Mouse (Mus musculus): ENCODE results near the gene Rcc1l. TPM values are rescaled to one million over a fixed set of nuclear protein-coding genes. Genes with fewer than 3 reads are reported as not detected.
A peak's percentile ranks its signal among the peaks of the same experiment; 100 is the strongest.

Rcc1l gene
- polyA plus RNA-seq, 1 experiment from 2014 or later = 3.1 TPM

DNA sequence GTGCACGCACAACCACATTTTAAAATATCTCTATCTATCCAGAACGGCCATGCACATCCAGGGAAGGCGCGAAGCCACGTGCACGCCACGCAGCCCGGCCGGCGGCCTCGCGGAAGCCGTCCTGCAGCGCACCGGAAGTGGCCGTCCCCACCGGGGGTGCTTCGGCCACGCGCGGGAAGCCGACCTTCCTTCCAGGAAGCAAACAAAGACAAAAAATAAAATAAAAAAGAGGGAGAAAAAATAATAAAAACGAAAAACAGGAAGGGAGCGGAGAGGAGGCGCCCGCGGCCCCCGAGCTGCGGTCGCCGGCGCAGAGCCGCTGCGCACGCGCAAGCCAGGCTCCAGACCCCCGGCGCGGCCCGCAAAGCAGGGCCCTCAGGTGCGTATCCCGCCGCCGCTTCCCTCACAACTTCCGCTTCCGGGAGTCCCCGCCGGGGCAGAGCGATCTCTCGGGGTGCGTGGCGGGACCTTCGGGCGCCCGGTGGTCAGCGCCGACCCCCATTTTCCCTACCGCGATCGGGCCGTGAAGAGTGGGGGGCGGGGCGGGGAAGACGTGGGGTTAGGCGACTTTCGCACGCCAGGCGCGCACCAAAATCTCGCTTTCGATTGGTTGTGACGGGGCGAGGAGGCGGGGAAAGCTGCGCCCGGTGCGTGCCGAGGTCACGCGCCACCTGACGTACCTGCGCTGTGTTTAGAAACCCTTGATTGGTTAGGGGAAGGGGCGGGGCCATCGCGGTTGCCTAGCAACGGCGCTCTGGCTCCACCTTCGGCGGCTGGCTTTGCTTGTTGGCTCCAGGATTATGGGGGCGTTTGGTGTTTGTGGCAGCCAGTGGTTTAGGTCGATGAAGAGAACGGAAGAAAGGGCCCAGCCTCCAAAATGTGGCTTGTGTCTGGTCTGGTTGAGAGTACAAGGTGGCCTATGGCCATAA is 7.6 kb upstream of the Rcc1l start, which contains the start of gene Gtf2ird2:
Gene Gtf2ird2, plus strand, starts transcription at position 140 of the 929 bp plus-strand sequence.
- Histone ChIP-seq H3K27ac (peak within 1 kb of the TSS; percentile 37), H3K79me2 (ENCODE audit: inconsistent target) (peaks cover 14% of the 10 kb centered on the region; the same call in 1 of the 2 replicates), H3K4me3 (ENCODE audit: inconsistent target) (peak within 1 kb of the TSS; percentile 24), H3K36me3 (ENCODE audit: inconsistent target) (no peaks in the 10 kb centered on the region)
- under 1% methylated on average over 91 of the region's 92 CpGs for WGBS (ENCODE audit: missing documents)

DNA sequence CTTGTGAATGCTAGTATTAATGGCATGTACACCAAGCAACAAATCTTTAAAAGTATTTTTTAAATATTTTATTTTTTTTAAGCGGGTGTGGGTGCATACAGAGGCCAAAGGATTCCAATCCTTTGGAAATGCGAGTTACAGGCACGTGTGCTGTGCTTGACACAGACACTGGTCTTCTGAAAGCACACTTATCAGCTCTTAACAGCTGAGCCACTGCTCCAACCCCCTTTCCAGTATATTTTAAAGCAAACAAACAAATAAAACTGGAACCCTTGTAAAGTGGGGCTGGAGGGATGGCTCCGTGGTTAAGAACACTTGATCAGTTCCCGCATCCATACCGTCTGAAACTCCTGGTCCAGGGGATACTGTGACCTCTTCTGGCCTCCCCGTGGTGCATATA is 6.6 kb upstream of the Rcc1l start:
- Histone ChIP-seq H3K4me3 (ENCODE audit: inconsistent target) (peak overlapping the region; percentile 24), H3K36me3 (ENCODE audit: inconsistent target) (no peaks in the 10 kb centered on the region), H3K27ac (peak overlapping the region; percentile 37), H3K79me2 (ENCODE audit: inconsistent target) (peaks cover 14% of the 10 kb centered on the region; the same call in 1 of the 2 replicates)
- WGBS (ENCODE audit: missing documents) = 64% methylated on average over 7 of the region's 7 CpGs

- H3K79me2 ChIP-seq (ENCODE audit: inconsistent target) = peaks cover 14% of the 10 kb centered on the region; the same call in 1 of the 2 replicates
- H3K27ac ChIP-seq = no peak overlapping the region
- no peak overlapping the region for H3K4me3 ChIP-seq (ENCODE audit: inconsistent target)
- 75% methylated on average over 4 of the region's 4 CpGs for WGBS (ENCODE audit: missing documents)
- no peaks in the 10 kb centered on the region for H3K36me3 ChIP-seq (ENCODE audit: inconsistent target)
Observed at GRCm38 (mm10) chr5:134182735-134183134, 6.2 kb upstream of the Rcc1l start.

DNA sequence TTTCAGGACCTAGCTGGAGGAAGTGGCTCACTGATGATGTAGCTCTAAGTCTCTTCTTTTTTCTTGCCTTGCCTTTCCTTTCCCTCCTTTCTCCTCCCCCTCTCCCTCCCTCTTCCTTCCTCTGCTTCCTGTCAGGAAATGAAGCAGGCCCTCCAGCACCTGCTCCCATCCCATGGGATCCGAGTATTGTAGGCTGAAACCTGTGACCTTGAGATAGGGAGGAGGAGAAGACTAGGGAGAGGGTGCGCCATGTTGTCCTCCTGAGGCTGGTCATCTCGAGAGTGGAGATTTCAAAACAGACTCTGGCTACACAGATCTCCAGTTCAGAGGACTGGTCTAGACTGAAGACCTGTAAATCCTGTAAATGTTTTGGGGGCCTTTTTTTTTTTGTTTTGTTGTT is 5.6 kb upstream of the Rcc1l start:
- H3K27ac ChIP-seq = no peak overlapping the region
- no peak overlapping the region for H3K4me3 ChIP-seq (ENCODE audit: inconsistent target)
- 65% methylated on average over 3 of the region's 3 CpGs for WGBS (ENCODE audit: missing documents)
- H3K79me2 ChIP-seq (ENCODE audit: inconsistent target) = peaks cover 14% of the 10 kb centered on the region; the same call in 1 of the 2 replicates
- no peaks in the 10 kb centered on the region for H3K36me3 ChIP-seq (ENCODE audit: inconsistent target)

DNA sequence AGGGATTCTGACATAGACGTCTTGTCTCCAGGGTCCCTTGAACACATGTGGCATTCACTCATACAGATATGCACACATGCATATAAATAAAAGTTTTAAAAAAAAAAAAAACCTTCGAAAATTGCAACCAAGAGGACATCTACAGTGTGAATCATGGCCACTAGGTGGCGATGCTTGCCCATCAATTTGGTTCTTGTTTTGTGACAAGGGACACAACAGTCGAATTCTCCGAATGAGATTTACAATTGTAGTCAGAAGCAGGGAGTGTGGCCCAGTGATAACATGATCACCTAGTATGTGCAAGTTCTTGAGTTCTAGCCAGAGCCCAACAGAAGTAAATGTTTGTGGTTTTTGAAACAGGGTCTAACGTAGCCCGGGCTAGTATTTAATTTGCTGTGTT is 3.3 kb upstream of the Rcc1l start:
- Histone ChIP-seq H3K4me3 (ENCODE audit: inconsistent target) (no peak overlapping the region), H3K79me2 (ENCODE audit: inconsistent target) (peaks cover 11% of the 10 kb centered on the region), H3K27ac (no peak overlapping the region), H3K36me3 (ENCODE audit: inconsistent target) (no peaks in the 10 kb centered on the region)
- WGBS (ENCODE audit: missing documents) = 11% methylated on average over 7 of the region's 7 CpGs

GRCm38 (mm10) chr5:134178536-134178935 is 2.0 kb upstream of the Rcc1l start:
- WGBS (ENCODE audit: missing documents) = 94% methylated on average over 7 of the region's 7 CpGs
- Histone ChIP-seq H3K36me3 (ENCODE audit: inconsistent target) (no peaks in the 10 kb centered on the region), H3K4me3 (ENCODE audit: inconsistent target) (no peak overlapping the region), H3K27ac (no peak overlapping the region), H3K79me2 (ENCODE audit: inconsistent target) (peaks cover 23% of the 10 kb centered on the region)

DNA sequence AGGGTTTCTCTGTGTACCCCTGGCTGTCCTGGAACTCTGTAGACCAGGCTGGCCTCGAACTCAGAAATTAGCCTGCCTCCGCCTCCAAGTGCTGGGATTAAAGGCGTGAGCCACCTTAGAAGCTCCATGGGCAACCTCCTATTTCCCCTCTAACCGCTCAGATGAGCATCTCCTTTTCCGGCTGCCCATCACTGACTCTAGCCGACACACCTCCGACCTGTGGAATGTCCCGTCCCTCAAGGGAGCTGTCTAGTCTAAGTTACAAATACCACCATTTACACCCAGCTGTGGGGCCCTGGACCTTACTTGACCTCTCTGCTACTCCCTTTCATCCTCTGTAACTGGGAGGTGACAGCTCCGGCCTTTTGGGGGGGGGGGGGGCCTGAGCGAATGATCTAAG is 878 bp downstream of the Rcc1l start:
- Histone ChIP-seq H3K79me2 (ENCODE audit: inconsistent target) (peaks cover 34% of the 10 kb centered on the region), H3K27ac (peak overlapping the region; percentile 48), H3K4me3 (ENCODE audit: inconsistent target) (peak overlapping the region; percentile 70), H3K36me3 (ENCODE audit: inconsistent target) (no peaks in the 10 kb centered on the region)
- 18% methylated on average over 9 of the region's 10 CpGs for WGBS (ENCODE audit: missing documents)

GRCm38 (mm10) chr5:134173206-134173605 is 3.4 kb downstream of the Rcc1l start:
- Histone ChIP-seq H3K27ac (no peak overlapping the region), H3K36me3 (ENCODE audit: inconsistent target) (no peaks in the 10 kb centered on the region), H3K4me3 (ENCODE audit: inconsistent target) (no peak overlapping the region), H3K79me2 (ENCODE audit: inconsistent target) (peaks cover 34% of the 10 kb centered on the region)
- 48% methylated on average over 4 of the region's 4 CpGs for WGBS (ENCODE audit: missing documents)

DNA sequence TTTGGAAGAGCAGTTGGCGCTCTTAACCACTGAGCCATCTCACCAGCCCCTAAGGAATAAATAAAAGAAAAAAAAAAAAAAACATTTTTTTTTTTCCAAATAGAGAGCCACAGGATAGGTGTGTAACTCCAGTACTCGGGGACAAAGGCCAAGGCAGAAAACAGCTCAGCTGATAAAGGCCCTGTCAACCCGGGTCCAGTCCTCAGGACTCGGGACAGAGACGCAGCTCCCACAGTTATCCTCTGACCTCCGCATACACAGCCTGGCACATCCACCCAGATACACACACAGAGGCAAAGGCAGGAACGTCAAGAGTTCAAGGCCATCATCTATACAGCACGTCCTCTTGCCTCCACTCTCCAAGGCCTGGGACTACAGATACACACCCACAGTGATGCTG is 6.4 kb downstream of the Rcc1l start:
- peaks cover 26% of the 10 kb centered on the region for H3K79me2 ChIP-seq (ENCODE audit: inconsistent target)
- no peak overlapping the region for H3K27ac ChIP-seq
- H3K36me3 ChIP-seq (ENCODE audit: inconsistent target) = peaks cover 6% of the 10 kb centered on the region; the same call in 1 of the 2 replicates
- 87% methylated on average over 7 of the region's 8 CpGs for WGBS (ENCODE audit: missing documents)
- no peak overlapping the region for H3K4me3 ChIP-seq (ENCODE audit: inconsistent target)

DNA sequence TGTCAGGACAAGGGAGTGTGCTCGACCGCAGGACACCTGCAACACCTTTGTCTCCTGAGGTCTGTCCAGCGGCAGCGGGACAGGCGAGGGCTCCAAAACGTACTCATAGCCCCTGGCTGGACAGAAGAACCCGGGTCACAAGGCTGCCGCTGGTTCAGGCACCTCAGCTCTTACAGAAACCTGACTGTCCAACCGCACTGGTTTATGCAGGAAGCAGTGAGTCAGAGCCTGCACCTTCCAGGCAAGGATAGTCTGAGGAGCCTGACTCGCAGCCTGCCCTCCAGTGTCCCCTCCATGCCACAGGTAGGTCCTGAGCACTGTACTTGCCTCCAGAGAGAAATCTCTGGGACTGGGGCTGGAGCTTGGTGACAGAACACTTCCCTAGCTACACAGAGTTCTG is 7.3 kb downstream of the Rcc1l start:
- Histone ChIP-seq H3K79me2 (ENCODE audit: inconsistent target) (peaks cover 17% of the 10 kb centered on the region), H3K36me3 (ENCODE audit: inconsistent target) (peaks cover 6% of the 10 kb centered on the region; the same call in 1 of the 2 replicates), H3K4me3 (ENCODE audit: inconsistent target) (no peak overlapping the region), H3K27ac (no peak overlapping the region)
- 96% methylated on average over 9 of the region's 10 CpGs for WGBS (ENCODE audit: missing documents)

DNA sequence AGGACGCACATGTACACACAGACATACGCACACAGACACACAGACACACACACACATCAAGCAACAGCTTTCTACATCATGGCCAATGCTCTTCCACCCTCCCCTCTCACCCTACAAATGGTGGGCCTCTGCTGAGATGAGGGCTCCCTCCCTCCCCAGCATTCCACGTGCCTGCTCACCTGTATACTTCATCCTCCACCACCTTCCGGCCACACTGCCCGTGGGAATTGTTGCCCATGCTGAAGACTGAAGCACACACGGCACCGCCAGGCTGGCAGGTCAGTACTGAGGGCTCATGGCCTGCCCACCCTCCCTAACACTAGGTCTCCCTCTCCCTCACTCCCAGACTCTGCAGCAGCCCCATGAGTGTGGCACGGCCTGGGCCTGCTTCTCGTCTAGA is 8.5 kb downstream of the Rcc1l start:
- Histone ChIP-seq H3K36me3 (ENCODE audit: inconsistent target) (peaks cover 11% of the 10 kb centered on the region; the same call in 1 of the 2 replicates), H3K27ac (no peak overlapping the region), H3K4me3 (ENCODE audit: inconsistent target) (no peak overlapping the region), H3K79me2 (ENCODE audit: inconsistent target) (peaks cover 6% of the 10 kb centered on the region; the same call in 1 of the 2 replicates)
- 99% methylated on average over 9 of the region's 9 CpGs for WGBS (ENCODE audit: missing documents)

DNA sequence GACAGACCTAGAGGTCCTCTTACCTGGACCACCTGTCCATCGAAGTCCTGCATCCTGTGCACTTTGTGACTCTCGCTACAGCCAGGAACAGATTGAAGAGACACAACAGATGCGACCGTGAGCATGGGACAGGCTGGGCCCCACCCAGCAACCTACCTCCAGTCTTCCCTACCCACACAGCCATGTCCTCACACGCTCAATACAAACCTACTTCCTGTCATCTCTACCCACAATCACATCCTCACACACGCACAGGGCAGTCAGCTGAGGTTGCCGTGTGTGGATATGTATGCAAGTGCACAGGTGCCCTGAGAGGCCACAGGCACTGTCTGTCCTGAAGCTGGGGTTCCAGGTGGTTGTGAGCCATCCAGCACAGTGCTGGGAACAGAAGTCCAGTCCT is 9.9 kb downstream of the Rcc1l start:
- Histone ChIP-seq H3K79me2 (ENCODE audit: inconsistent target) (no peaks in the 10 kb centered on the region), H3K36me3 (ENCODE audit: inconsistent target) (peaks cover 11% of the 10 kb centered on the region; the same call in 1 of the 2 replicates), H3K4me3 (ENCODE audit: inconsistent target) (no peak overlapping the region), H3K27ac (no peak overlapping the region)
- WGBS (ENCODE audit: missing documents) = 83% methylated on average over 7 of the region's 7 CpGs

GRCm38 (mm10) chr5:134164688-134165087 is 11.9 kb downstream of the Rcc1l start:
- no peaks in the 10 kb centered on the region for H3K79me2 ChIP-seq (ENCODE audit: inconsistent target)
- H3K36me3 ChIP-seq (ENCODE audit: inconsistent target) = peaks cover 17% of the 10 kb centered on the region; the same call in 1 of the 2 replicates
- WGBS (ENCODE audit: missing documents) = 83% methylated on average over 5 of the region's 5 CpGs
- H3K4me3 ChIP-seq (ENCODE audit: inconsistent target) = no peak overlapping the region
- H3K27ac ChIP-seq = no peak overlapping the region

- Histone ChIP-seq H3K36me3 (ENCODE audit: inconsistent target) (peaks cover 14% of the 10 kb centered on the region; the same call in 1 of the 2 replicates), H3K27ac (no peak overlapping the region), H3K4me3 (ENCODE audit: inconsistent target) (no peak overlapping the region), H3K79me2 (ENCODE audit: inconsistent target) (no peaks in the 10 kb centered on the region)
- WGBS (ENCODE audit: missing documents) = 96% methylated on average over 6 of the region's 7 CpGs
Observed at GRCm38 (mm10) chr5:134155916-134156466, 20.6 kb downstream of the Rcc1l start.

- Histone ChIP-seq H3K79me2 (ENCODE audit: inconsistent target) (no peaks in the 10 kb centered on the region), H3K4me3 (ENCODE audit: inconsistent target) (no peak overlapping the region), H3K36me3 (ENCODE audit: inconsistent target) (peaks cover 16% of the 10 kb centered on the region; the same call in 1 of the 2 replicates), H3K27ac (no peak overlapping the region)
- WGBS (ENCODE audit: missing documents) = 90% methylated on average over 11 of the region's 11 CpGs
Observed at GRCm38 (mm10) chr5:134151895-134152294, 24.7 kb downstream of the Rcc1l start.
